Mouse (Mus musculus) cortical plate, adult 2 months (tissue): ENCODE measurements at regions not wholly inside any gene's neighbourhood (a gene's known extent, or its start where the extent isn't known, plus 50 kb on each side); places are given as distances from the start of the nearest gene placed in this dataset.

Experiments used
- CTCF ChIP-seq: fragments of 200-500 bp; IDR thresholded peaks from 2 replicates; pipeline ENCODE4 v1.5.1; 2011; ENCODE audit warnings: mild to moderate bottlenecking, control low read depth, low read length; ENCODE audit not compliant: insufficient read depth; ENCODE audit errors: extremely low read depth
- POLR2A ChIP-seq: fragments of 200-500 bp; IDR thresholded peaks from 2 replicates; pipeline ENCODE4 v1.6.1; 2011; ENCODE audit warnings: mild to moderate bottlenecking, low read length, control low read depth; ENCODE audit not compliant: insufficient read depth; ENCODE audit errors: extremely low read depth

DNA sequence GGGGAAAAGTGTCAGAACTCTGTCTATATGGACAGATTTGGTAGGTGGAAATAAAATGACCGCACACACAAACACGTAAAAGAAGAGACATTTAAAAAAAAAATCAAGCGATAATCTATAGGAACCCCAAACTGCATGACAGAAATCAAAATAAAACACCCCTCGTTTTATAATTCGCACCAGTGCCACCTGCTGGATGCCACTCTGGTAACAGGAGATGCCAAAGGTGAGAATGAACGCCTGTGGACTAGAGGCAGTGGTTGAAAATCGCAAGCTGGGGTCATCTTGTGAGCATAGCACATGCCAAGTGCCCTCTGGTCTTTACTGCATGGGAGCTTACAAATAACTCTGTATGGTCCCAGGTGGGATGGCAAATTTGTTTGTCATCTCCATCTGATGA is 158.7 kb upstream of the Kazn start:
- TF ChIP-seq CTCF (no peak), POLR2A (no peak)
